Mouse (Mus musculus) G1E (cell line): ENCODE data around the gene Selenop. TPM values are rescaled to one million over a fixed set of nuclear protein-coding genes. Genes with fewer than 3 reads are reported as not detected.
"Not testable (repeated sequence)": the region's sequence is repeated elsewhere in the genome, so short reads cannot be mapped to it uniquely, and the experiment has no call there.

Experiments
- ATAC-seq: 2 replicates; pipeline ENCODE4 v1.8.0; 2016; ENCODE audit warnings: mild to moderate bottlenecking; ENCODE audit not compliant: insufficient number of reproducible peaks, poor library complexity, low FRiP score, severe bottlenecking; ENCODE audit errors: extremely low read depth
- DNase-seq: peaks from one replicate; pipeline ENCODE4 v3.0.0; 2012; ENCODE audit warnings: low spot score
- H3K27me3 ChIP-seq: 2 replicates; pipeline ENCODE4 v1.6.1; 2012; ENCODE audit warnings: mild to moderate bottlenecking, low read length, inconsistent platforms; ENCODE audit not compliant: insufficient read depth
- H3K36me3 ChIP-seq: replicated peaks from 2 replicates; pipeline ENCODE3; 2012; ENCODE audit warnings: mild to moderate bottlenecking, inconsistent platforms
- H3K4me1 ChIP-seq: 2 replicates; pipeline ENCODE4 v1.6.1; 2012; ENCODE audit warnings: low read depth, low read length, inconsistent platforms, mixed read lengths; ENCODE audit not compliant: insufficient read depth
- H3K4me3 ChIP-seq: 2 replicates; pipeline ENCODE4 v1.5.1; 2012; ENCODE audit warnings: low read depth, mild to moderate bottlenecking, inconsistent platforms, low read length, moderate library complexity, mixed read lengths
- H3K9me3 ChIP-seq: replicated peaks from 2 replicates; pipeline ENCODE4 v1.6.1; 2012; ENCODE audit warnings: inconsistent platforms
- CTCF ChIP-seq: IDR thresholded peaks from 2 replicates; pipeline ENCODE4 v1.5.1; 2012; ENCODE audit warnings: low read depth, low read length, inconsistent platforms, mixed read lengths
- GATA1 ChIP-seq: IDR thresholded peaks from 2 replicates; pipeline ENCODE4 v1.6.1; 2012; ENCODE audit warnings: borderline replicate concordance, low read length, inconsistent platforms, mixed read lengths
- GATA2 ChIP-seq: IDR thresholded peaks from 2 replicates; pipeline ENCODE4 v1.6.1; 2012; ENCODE audit warnings: low read depth, low read length, inconsistent platforms, borderline replicate concordance
- POLR2AphosphoS5 ChIP-seq: IDR thresholded peaks from 2 replicates; pipeline ENCODE4 v1.6.1; 2012; ENCODE audit warnings: low read depth, low read length, inconsistent platforms; ENCODE audit not compliant: insufficient replicate concordance
- TAL1 ChIP-seq: conservative IDR thresholded peaks from 2 replicates; pipeline ENCODE4 v1.6.1; 2012; ENCODE audit warnings: low read depth, low read length, inconsistent platforms, mixed read lengths
- polyA plus RNA-seq: library from polyadenylated mRNA; stranded (reverse); fragments of >175 nt; gene quantifications from 2 replicates; pipeline ENCODE4 v1.2.3, GENCODE M21; 2012
- total RNA-seq, 2 experiments: library from RNA; stranded (forward) in 1 of 2; stranded (reverse) in 1 of 2; fragments of 200-1000 nt in 1 of 2; fragments of >200 nt in 1 of 2; fragmentation: Nextera tagmentation in 1 of 2; gene quantifications; 2 replicates each; pipeline ENCODE4 v1.2.3; 2014 to 2017

Gene Selenop
- total RNA-seq (2014; fragmentation: Nextera tagmentation) (0.90 TPM in 1 of 2 replicates, not detected in the other), total RNA-seq (2017) (0.49 and 0.64 TPM in 2 replicates), polyA plus RNA-seq (not detected in 2 replicates)

- no peak for TF ChIP-seq CTCF
- TF ChIP-seq TAL1 = no peak
- no peak for TF ChIP-seq POLR2AphosphoS5
- TF ChIP-seq GATA1 = no peak
- no peak for TF ChIP-seq GATA2
- H3K27me3 ChIP-seq = no peaks in the 10 kb centered on the region
- H3K4me3 ChIP-seq = no peak within 1 kb of the TSS
- H3K36me3 ChIP-seq = no peaks in the 10 kb centered on the region
- ATAC-seq = no peak
- no peaks in the 10 kb centered on the region for H3K9me3 ChIP-seq
- H3K4me1 ChIP-seq = no peaks in the 10 kb centered on the region
- DNase-seq = no peak
Observed at GRCm38 (mm10) chr15:3268247-3268646, at the start of gene Selenop. Gene Selenop (plus strand): TSS chr15:3268547.

- DNase-seq, H3K4me1 ChIP-seq, H3K36me3 ChIP-seq, ATAC-seq, H3K4me3 ChIP-seq, H3K27me3 ChIP-seq, H3K9me3 ChIP-seq: not testable (repeated sequence)
Observed at GRCm38 (mm10) chr15:3218668-3219067, 49.7 kb upstream of the Selenop start.

DNA sequence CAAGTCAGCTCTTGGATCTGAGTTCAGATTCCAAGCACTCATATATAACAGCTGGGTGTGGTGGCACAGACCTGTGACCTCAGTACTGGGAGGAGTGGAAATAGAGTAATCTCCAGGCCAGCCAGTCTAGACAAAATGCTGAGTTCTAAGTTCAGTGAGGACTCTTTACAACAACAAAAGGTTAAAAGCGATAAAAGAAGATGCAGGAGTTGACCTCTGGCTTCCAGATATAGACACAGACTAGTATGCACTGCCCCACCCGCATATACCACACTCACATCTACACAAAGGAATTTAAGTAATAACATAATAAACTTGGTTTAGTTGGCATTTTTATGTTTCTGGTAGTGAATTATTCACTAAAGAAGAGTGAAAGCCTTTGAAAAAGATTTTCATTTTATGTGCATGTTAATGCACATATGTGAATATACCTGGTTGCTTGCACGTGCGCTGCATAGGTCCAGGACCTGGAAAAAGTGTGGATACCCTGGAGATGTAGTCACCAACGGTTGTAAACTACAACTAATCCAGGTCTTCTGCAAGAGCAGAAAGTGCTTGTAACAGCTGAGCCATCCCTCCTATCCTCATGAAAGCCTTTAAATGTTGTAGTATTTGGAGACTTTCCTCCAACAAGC is 45.4 kb upstream of the Selenop start:
- Histone ChIP-seq H3K4me3 (no peak overlapping the region), H3K36me3 (no peaks in the 10 kb centered on the region), H3K27me3 (no peaks in the 10 kb centered on the region), H3K4me1 (no peaks in the 10 kb centered on the region), H3K9me3 (no peaks in the 10 kb centered on the region)
- DNase-seq (no peak), ATAC-seq (no peak)
- TF ChIP-seq CTCF (no peak), POLR2AphosphoS5 (no peak), GATA1 (no peak), GATA2 (no peak), TAL1 (no peak)

DNA sequence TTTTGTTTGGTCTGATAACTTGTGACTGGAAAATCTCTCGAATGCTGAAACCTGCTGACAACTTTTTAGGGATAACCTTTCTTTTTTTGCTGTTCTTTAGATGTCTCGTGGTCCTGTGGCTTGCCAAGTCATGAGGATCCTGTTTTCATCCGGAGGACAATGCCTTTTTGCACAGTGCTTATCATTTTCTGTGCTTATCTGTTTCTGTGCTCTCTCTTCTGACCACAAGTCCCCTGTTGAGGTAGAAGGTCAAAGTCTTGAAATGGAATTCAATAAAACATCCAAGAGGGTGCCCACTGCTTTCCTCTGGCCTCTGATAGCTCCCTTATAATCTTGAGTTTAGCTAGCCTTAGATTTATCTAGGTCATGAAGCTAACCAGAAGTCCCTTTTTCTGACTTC is 41.8 kb upstream of the Selenop start:
- H3K27me3 ChIP-seq = 0 out of 2 replicates have a peak, but pooled peaks cover 3% of the 10 kb centered on the region
- ATAC-seq (no peak), DNase-seq (no peak)
- no peaks in the 10 kb centered on the region for H3K4me1 ChIP-seq
- TF ChIP-seq GATA2 (no peak), CTCF (no peak), POLR2AphosphoS5 (no peak), TAL1 (no peak), GATA1 (no peak)
- H3K9me3 ChIP-seq = no peaks in the 10 kb centered on the region
- H3K36me3 ChIP-seq = no peaks in the 10 kb centered on the region
- H3K4me3 ChIP-seq = no peak overlapping the region

DNA sequence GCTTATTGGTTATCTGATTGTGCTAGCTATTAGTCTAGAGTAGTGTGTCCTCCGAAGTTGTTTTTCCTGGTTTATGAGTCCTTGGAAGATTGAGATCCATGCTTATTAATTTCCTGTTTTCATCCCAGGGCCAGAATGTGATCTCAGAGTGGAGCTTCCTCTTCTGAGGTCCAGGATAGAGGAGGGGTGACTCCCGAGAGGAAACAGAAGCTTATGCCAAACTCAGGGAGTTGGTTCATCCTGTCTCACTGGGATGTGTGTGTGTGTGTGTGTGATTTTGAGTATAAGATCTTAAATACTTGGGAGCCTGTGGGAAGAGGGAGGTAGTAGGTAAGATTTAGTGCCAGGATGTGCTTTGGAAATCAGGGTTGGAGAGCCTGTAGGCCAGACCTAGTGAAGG is 40.2 kb upstream of the Selenop start:
- Histone ChIP-seq H3K9me3 (no peaks in the 10 kb centered on the region), H3K4me1 (no peaks in the 10 kb centered on the region), H3K36me3 (no peaks in the 10 kb centered on the region), H3K4me3 (no peak overlapping the region), H3K27me3 (0 out of 2 replicates have a peak, but pooled peaks cover 3% of the 10 kb centered on the region)
- TF ChIP-seq CTCF (no peak), POLR2AphosphoS5 (no peak)
- DNase-seq (no peak), ATAC-seq (no peak)

DNA sequence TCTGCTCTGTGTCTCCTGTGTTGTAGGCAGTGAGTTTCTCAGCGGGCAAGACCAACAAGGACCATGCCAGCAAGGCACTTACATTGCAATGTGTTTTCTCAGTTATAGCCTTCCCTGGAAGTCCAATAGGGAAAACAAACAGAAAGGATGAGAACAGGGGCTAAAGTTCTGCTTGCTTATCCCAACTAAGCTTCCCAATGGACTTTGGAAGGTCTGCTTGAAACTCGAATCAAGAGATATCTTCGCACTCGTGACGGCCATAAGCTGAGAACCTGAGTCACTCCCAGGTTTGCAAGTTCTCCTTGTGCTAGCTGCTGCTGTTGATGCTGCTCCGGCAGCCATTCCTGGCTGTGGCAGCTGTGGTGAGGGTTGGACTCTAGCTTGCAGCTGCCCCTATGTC is 39.4 kb upstream of the Selenop start:
- TF ChIP-seq TAL1 = no peak
- no peak for TF ChIP-seq POLR2AphosphoS5
- no peak for TF ChIP-seq CTCF
- TF ChIP-seq GATA1 = no peak
- TF ChIP-seq GATA2 = no peak
- no peak for DNase-seq
- no peak overlapping the region for H3K4me3 ChIP-seq
- no peak for ATAC-seq
- H3K27me3 ChIP-seq = 0 out of 2 replicates have a peak, but pooled peaks cover 3% of the 10 kb centered on the region
- no peaks in the 10 kb centered on the region for H3K36me3 ChIP-seq
- no peaks in the 10 kb centered on the region for H3K4me1 ChIP-seq
- H3K9me3 ChIP-seq = no peaks in the 10 kb centered on the region

DNA sequence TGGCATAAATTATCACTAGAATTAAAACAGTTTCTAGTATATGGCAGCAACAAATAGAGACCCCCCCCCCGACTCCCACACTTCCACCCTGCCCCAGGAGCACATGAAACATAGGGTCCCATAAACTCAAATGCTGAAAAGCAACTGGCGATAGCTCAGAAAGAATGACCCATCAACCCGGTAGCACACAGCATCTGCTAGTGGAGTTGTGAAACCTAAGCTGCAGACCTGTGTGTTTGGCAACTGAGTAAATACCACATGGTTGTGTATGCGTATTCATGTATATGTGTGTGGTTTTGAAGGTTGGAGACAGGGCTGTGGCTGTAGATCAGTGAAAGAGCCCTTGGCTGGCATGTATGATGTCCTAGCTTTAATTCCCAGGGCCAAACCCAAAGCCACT is 37.3 kb upstream of the Selenop start:
- ATAC-seq (no peak), DNase-seq (no peak)
- Histone ChIP-seq H3K4me1 (no peaks in the 10 kb centered on the region), H3K27me3 (0 out of 2 replicates have a peak, but pooled peaks cover 3% of the 10 kb centered on the region), H3K36me3 (no peaks in the 10 kb centered on the region), H3K9me3 (no peaks in the 10 kb centered on the region), H3K4me3 (no peak overlapping the region)
- no peak for TF ChIP-seq GATA1
- TF ChIP-seq POLR2AphosphoS5 = no peak
